Mouse (Mus musculus) liver, embryonic 12.5 days (tissue): ENCODE results near the gene Naa20. TPM values are rescaled to one million over a fixed set of nuclear protein-coding genes. Genes with fewer than 3 reads are reported as not detected.
"Not testable (repeated sequence)": the region's sequence is repeated elsewhere in the genome, so short reads cannot be mapped to it uniquely, and the experiment has no call there.

Experiments
- ATAC-seq: fragments of 200-750 bp; cut with Nextera tagmentation; 2 replicates; pipeline ENCODE4 v1.8.0; 2017; ENCODE audit warnings: moderate number of reproducible peaks, mild to moderate bottlenecking, moderate library complexity
- H3K27ac ChIP-seq: fragments of 300-500 bp; sonication (generic); 2 replicates; pipeline ENCODE4 v1.5.1; 2016; ENCODE audit warnings: mild to moderate bottlenecking
- H3K27me3 ChIP-seq: fragments of 300-500 bp; sonication (generic); replicated peaks from 2 replicates; pipeline ENCODE4 v1.6.1; 2016; ENCODE audit warnings: mild to moderate bottlenecking, moderate library complexity
- H3K36me3 ChIP-seq: fragments of 300-500 bp; sonication (generic); 2 replicates; pipeline ENCODE4 v1.6.1; 2016; ENCODE audit warnings: mild to moderate bottlenecking, moderate library complexity
- H3K4me1 ChIP-seq: fragments of 300-500 bp; sonication (generic); 2 replicates; pipeline ENCODE4 v1.6.1; 2016
- H3K4me2 ChIP-seq: fragments of 300-500 bp; sonication (generic); 2 replicates; pipeline ENCODE4 v1.6.1; 2016; ENCODE audit warnings: mild to moderate bottlenecking, moderate library complexity
- H3K4me3 ChIP-seq: fragments of 300-500 bp; sonication (generic); 2 replicates; pipeline ENCODE4 v1.5.1; 2016; ENCODE audit warnings: mild to moderate bottlenecking, moderate library complexity
- H3K9ac ChIP-seq: fragments of 300-500 bp; sonication (generic); 2 replicates; pipeline ENCODE4 v1.6.1; 2016; ENCODE audit warnings: mild to moderate bottlenecking, moderate library complexity
- H3K9me3 ChIP-seq: fragments of 300-500 bp; sonication (generic); replicated peaks from 2 replicates; pipeline ENCODE4 v1.6.1; 2016; ENCODE audit warnings: mild to moderate bottlenecking, moderate library complexity
- WGBS: fragments of 180-500 bp; shearing (Covaris S2); methylation state at CpG from one replicate; pipeline ENCODE4 v1.1.7; 2016; ENCODE audit not compliant: insufficient replicate concordance; 5-methylcytosine and 5-hydroxymethylcytosine counted together
- polyA plus RNA-seq: library from polyadenylated mRNA; unstranded; fragments of >200 nt; fragmentation: Nextera tagmentation; extraction: Ambion mirVana; gene quantifications from 2 replicates; pipeline ENCODE4 v1.2.1, GENCODE M21; 2016

Naa20 gene
- polyA plus RNA-seq, 1 experiment from 2014 or later = 92.8 TPM

DNA sequence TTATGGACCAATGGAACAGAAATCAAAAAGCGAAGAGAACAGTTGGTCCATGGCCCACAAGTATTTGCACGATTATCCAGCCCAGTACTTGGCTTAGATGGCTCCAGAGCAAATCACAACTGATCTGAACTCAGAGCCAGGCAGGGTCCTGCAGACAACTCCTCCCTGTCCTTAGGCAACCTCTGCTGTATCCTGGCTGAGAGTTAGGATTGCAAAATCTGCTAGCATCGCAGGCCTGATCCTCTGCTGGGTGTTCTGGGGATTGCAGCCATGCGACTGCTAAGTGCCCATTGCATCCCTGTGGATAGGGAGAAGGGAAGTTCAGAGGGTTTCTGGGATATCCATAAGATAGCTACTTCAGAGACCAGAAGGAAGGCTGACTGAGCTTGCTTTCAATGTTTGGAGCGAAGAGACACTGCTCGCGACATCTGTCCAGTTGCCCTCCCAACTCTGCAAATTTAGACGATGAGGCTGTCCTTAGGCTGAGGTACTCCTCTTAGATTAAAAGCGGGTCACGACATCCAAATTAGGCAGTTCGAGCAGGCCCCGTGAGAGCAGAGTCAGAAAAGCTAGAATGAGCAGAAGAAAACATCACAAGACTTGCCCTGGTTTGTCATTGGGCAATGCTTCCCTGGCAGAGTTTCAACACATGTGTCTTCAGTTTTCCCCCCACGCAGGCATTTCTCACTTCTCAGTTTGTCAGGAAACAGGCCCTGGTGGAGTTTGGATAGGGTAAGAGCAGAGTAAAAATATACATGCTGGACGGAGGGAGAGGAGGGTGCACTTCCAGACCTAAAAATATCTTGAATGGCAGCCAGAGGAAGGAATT lies 13.7 kb upstream of the Naa20 start:
- 45% methylated on average over 14 of the region's 14 CpGs for WGBS
- Histone ChIP-seq H3K36me3 (no peaks in the 10 kb centered on the region), H3K27me3 (no peaks in the 10 kb centered on the region), H3K9me3 (no peaks in the 10 kb centered on the region), H3K4me2 (no peak overlapping the region), H3K27ac (peak overlapping the region; percentile 61), H3K4me3 (no peak overlapping the region), H3K4me1 (peaks cover 15% of the 10 kb centered on the region), H3K9ac (no peak overlapping the region)
- ATAC-seq = peak; percentile 54

DNA sequence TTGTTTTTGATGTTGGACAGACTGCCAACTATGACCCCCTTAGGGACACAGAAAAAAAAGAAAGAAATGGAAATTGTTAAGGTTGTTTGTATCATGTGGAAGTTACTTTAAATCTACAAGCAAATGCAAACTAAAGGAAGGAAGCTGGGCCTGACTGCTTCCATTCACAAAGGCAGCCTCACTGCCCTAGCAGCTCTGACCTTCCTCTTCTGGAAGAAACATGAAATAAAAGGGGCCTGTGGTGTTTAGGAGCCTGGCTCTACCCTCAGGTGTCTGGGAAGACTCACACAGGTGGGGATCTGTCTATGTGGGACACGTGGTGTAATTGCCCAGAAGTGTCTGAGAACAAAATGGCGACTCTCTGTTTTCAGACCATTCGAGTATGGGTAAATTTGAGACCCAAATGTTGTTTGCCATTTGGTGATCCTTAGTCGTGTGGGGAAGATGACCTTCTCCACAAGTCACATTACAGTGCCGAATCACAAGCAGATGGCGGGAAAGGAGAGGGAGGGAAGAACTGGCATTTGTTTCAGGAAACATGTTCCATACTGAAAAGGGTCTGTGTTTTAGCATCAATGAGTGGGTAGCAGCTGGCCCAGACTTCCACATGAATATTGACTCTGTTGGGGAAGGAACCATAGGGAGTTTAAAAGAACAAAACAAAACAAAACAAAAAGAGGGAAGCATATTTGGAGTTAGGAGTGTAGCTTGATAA lies 13.0 kb upstream of the Naa20 start:
- ATAC-seq = no peak
- Histone ChIP-seq H3K27ac (peak overlapping the region; percentile 61), H3K9ac (no peak overlapping the region), H3K27me3 (no peaks in the 10 kb centered on the region), H3K4me3 (no peak overlapping the region), H3K4me2 (no peak overlapping the region), H3K9me3 (no peaks in the 10 kb centered on the region), H3K4me1 (peaks cover 9% of the 10 kb centered on the region), H3K36me3 (no peaks in the 10 kb centered on the region)
- WGBS = 61% methylated on average over 6 of the region's 6 CpGs

DNA sequence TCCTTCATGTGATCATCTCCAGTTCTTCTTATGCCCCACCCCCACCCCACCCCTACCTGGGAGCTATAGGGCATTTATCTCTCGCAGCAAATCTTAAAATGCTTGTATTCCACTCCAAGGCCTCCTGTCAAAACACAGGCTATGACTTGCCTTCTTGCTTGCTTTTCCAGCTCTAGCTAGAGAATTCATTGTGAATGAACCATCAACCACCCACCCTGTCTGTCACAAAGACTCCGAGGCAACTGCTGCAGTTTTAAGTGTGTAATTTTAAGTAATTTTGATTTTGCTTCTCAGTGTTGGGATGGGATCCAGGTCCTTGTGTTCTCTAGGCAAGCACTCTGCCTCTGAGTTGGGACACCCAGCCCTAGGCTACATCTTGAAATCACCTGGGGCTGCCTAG lies 11.3 kb upstream of the Naa20 start:
- no peak overlapping the region for H3K4me2 ChIP-seq
- no peak for ATAC-seq
- no peak overlapping the region for H3K4me3 ChIP-seq
- no peak overlapping the region for H3K27ac ChIP-seq
- no peaks in the 10 kb centered on the region for H3K9me3 ChIP-seq
- no peaks in the 10 kb centered on the region for H3K4me1 ChIP-seq
- no peaks in the 10 kb centered on the region for H3K27me3 ChIP-seq
- WGBS = 67% methylated on average over 2 of the region's 2 CpGs
- no peak overlapping the region for H3K9ac ChIP-seq
- no peaks in the 10 kb centered on the region for H3K36me3 ChIP-seq

DNA sequence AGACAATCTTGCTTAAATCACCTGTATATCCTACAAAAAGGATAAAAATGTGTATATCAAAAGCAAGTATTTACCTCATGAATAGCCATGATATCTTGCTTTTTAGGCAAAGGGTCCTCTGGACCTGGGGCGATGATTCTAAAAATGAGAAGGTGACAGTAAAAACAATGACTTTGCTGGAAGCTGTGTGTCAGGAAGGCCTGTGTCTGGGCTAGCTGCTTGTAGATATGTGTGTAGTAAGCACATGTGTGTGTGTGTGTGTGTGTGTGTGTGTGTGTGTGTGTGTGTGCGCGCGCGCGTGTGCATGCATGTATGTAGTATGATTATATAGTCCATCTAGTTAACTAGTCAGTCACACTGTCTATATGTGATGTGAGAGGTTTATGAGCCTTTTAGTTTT lies 8.1 kb upstream of the Naa20 start:
- WGBS = 88% methylated on average over 6 of the region's 6 CpGs
- no peak overlapping the region for H3K9ac ChIP-seq

DNA sequence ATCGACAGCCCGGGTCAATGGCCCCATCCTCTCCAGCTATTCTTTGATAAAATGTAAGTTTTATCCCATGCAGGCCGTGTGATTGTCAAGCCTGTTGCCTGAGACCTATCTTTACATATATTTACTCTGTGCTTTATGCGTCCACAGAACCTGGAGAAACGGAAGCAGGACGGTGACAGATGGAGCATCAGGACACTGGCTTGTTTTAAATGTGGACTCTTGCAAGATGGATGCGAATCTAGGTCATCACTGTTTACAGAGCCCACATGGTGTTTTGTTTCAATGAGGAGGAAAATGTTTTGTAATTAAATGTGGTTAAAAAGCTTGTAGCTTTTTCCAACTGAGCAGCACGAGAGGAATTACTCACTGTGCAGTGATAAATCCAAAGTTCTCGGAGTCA lies 3.8 kb upstream of the Naa20 start:
- Histone ChIP-seq H3K4me2 (no peak overlapping the region), H3K9ac (no peak overlapping the region), H3K27ac (no peak overlapping the region), H3K36me3 (no peaks in the 10 kb centered on the region), H3K9me3 (no peaks in the 10 kb centered on the region), H3K4me3 (no peak overlapping the region), H3K4me1 (peaks cover 3% of the 10 kb centered on the region; the same call in 1 of the 2 replicates), H3K27me3 (no peaks in the 10 kb centered on the region)
- 72% methylated on average over 9 of the region's 9 CpGs for WGBS
- no peak for ATAC-seq

More for the DNA sequence above, 8.1 kb upstream of the Naa20 start:
- Histone ChIP-seq H3K4me1 (no peaks in the 10 kb centered on the region), H3K36me3 (no peaks in the 10 kb centered on the region), H3K4me2 (no peak overlapping the region), H3K27ac (no peak overlapping the region), H3K9me3 (no peaks in the 10 kb centered on the region), H3K4me3 (no peak overlapping the region), H3K27me3 (no peaks in the 10 kb centered on the region)
- no peak for ATAC-seq

DNA sequence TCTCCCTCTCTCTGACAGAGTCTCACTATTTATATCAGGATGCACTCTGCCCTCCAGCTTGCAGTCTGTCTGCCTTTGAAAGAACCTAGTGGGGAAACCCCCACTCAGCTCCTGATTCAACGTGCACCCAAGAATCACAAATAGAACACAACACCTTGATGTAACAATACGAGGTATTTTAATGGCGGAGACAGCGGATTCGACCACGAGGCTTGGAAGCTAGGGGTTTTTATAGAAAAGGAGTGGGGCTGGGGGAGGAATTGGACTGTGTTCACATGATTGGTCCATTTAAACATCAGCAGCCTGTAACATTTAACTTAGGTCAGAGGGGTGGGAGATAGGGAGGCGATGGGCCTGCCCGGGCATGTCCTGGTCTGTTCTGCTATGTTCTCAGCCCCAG lies 1.6 kb upstream of the Naa20 start:
- H3K9ac ChIP-seq, H3K27me3 ChIP-seq, H3K4me2 ChIP-seq, H3K27ac ChIP-seq, H3K4me3 ChIP-seq, ATAC-seq, H3K9me3 ChIP-seq, H3K36me3 ChIP-seq: not testable (repeated sequence)
- H3K4me1 ChIP-seq = peaks cover 19% of the 10 kb centered on the region
- 70% methylated on average over 6 of the region's 8 CpGs for WGBS

DNA sequence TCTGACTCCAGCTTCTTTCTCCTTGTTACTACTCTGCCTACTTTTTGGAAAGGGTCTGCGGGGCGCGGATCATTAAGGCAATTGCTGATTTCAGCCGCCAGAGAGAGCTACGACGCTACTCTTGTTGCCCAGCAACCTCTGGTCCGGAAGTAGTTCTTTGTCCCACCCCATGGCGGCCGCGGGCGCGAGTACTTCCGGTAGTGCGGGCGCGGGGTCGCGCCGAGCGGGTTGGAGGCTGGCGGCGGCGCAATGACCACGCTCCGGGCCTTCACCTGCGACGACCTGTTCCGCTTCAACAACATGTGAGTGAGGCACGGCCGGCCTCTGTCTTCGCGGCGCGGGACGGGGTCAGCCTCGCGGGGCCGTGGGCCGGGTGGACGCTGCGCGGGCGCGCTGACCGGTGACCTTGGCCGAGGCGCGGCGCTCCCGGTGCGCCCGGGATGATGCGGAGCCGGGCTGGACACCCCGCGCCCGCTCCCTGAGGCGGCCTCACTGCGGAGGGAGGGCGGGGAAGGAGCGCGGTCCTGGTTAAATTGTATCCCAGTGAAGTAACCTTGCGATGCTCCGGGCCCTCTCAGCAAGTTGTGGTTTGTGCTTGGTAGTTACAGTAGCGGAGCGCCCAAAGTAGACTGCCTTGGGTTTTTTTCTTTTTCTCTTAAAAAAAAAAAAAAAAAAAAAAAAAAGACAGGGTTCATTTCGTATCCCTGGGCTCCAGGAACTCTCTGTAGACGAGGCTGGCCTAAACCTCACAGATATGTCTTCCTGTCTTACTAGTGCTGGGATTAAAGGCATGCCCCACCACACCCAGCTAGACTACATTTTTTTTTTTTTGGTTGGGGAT lies 1.4 kb downstream of the Naa20 start:
- Histone ChIP-seq H3K4me2 (peak overlapping the region; percentile 76), H3K9ac (peak overlapping the region; percentile 92), H3K4me3 (peak overlapping the region; percentile 92), H3K9me3 (no peaks in the 10 kb centered on the region), H3K27ac (peak overlapping the region; percentile 83), H3K36me3 (peaks cover 17% of the 10 kb centered on the region), H3K4me1 (peaks cover 20% of the 10 kb centered on the region), H3K27me3 (no peaks in the 10 kb centered on the region)
- peak; percentile 91 for ATAC-seq
- WGBS = 2% methylated on average over 68 of the region's 68 CpGs

DNA sequence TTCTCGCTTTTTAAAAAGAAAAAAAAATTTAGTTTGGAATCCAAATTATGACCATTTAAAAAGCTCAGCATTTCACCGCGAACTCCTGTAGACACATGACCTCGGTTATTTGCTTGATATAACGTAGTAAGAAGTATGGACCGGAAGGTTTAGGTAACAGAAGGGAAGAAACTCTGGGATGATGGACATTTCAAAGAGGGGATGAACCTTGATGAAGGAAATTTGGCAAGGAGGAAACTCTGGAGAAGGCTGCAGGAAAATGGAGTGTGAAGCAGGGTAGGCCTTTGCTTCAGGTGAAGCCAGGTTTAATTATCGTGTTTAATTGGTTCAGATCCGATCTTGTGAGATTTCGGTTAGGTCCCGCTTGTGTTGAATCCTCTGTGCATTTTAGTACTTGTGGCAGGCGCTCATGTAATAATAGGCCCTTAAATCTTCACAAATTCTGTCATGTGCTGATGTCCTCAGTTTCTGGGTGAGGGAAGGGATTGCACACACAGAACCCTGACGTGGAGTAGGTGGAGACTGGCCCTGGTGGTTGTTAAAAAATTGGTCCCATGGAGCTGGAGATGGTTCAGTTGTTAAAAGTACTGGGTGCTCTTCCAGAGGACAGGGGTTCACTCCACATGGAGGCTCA lies 2.2 kb downstream of the Naa20 start:
- peak overlapping the region; percentile 92 for H3K9ac ChIP-seq
- H3K9me3 ChIP-seq = no peaks in the 10 kb centered on the region
- no peak for ATAC-seq
- no peaks in the 10 kb centered on the region for H3K27me3 ChIP-seq
- peak overlapping the region; percentile 76 for H3K4me2 ChIP-seq
- peaks cover 20% of the 10 kb centered on the region for H3K4me1 ChIP-seq
- peak overlapping the region; percentile 25; the same call in 1 of the 2 replicates for H3K27ac ChIP-seq
- peaks cover 22% of the 10 kb centered on the region for H3K36me3 ChIP-seq
- H3K4me3 ChIP-seq = peak overlapping the region; percentile 92
- 25% methylated on average over 12 of the region's 12 CpGs for WGBS

DNA sequence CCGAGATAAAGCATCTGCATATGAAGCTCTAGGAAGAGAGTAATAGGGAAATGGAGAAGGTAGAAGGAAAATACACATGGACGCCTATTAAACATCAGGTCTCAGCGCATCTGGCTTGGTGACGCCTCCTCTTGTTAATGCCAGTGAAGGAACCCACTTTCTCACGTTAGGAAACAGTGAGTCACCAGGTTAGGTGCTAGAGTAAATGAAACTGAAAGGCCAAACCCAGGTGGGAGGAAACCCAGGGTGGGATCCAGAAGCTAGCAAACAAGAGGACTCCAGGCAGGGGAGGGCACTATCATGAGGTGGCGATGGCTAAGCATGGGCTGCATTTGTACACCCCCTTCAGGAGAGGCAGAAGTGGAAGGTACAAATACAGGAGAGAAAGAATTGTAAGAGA lies 3.3 kb downstream of the Naa20 start:
- H3K4me2 ChIP-seq = peak overlapping the region; percentile 76
- no peak overlapping the region for H3K9ac ChIP-seq
- WGBS = 70% methylated on average over 6 of the region's 6 CpGs
- no peak overlapping the region for H3K27ac ChIP-seq
- H3K4me3 ChIP-seq = no peak overlapping the region
- no peaks in the 10 kb centered on the region for H3K9me3 ChIP-seq
- peaks cover 31% of the 10 kb centered on the region for H3K36me3 ChIP-seq
- peaks cover 20% of the 10 kb centered on the region for H3K4me1 ChIP-seq
- no peak for ATAC-seq
- H3K27me3 ChIP-seq = no peaks in the 10 kb centered on the region

DNA sequence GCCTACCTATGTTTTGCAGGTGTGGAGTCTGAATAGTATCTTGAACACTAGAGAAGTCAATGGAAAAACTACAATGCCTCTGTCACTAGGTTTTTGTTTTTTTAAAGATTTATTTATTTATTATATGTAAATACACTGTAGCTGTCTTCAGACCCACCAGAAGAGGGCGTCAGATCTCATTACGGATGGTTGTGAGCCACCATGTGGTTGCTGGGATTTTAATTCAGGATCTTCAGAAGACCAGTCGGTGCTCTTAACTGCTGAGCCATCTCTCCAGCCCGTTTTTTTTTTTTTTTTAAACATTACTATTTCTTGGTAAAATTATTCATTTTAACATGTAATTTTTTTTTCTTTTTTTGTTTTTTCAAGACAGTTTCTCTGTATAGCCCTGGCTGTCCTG lies 4.0 kb downstream of the Naa20 start:
- H3K4me1 ChIP-seq = peaks cover 20% of the 10 kb centered on the region
- not testable (repeated sequence) for H3K9me3 ChIP-seq, H3K27ac ChIP-seq, H3K4me3 ChIP-seq, H3K27me3 ChIP-seq, H3K9ac ChIP-seq, H3K4me2 ChIP-seq, ATAC-seq
- peaks cover 39% of the 10 kb centered on the region for H3K36me3 ChIP-seq
- 22% methylated on average over 4 of the region's 4 CpGs for WGBS

DNA sequence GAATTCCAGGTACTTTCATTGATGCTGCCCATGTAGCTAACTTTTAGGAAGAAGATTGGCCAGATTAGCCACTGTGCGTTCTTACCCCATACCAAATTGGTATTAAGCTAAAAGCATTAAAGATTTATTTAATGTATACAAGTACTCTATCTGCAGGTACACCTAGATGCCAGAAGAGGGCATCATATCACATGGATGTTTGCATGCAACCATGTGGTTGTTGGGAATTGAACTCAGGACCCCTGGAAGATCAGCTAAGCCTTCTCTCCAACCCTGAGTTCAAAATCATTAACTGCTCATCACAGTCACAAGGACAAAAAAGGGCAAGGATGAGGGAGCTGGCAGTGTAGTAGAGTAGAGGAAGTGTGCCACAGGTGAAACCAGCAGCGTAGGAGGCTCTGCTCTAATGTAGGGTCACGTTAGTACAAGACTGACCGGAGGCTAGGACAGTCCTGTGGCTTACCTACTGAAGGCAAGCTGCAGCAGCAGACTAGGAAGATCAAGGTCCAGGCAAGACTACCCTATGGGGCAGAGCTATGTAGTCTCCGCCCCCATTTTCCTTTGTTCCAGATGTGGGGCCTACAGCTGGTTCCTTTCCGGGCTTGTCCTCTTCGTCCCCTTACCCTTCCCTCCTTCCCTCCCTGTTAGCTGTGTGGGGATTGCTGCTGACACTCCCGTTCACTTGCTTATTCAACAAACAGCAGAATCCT lies 19.2 kb downstream of the Naa20 start:
- Histone ChIP-seq H3K4me3 (no peak overlapping the region), H3K27ac (no peak overlapping the region), H3K9ac (no peak overlapping the region), H3K4me2 (no peak overlapping the region), H3K36me3 (peaks cover 97% of the 10 kb centered on the region), H3K9me3 (no peaks in the 10 kb centered on the region), H3K4me1 (no peaks in the 10 kb centered on the region), H3K27me3 (no peaks in the 10 kb centered on the region)
- WGBS = 83% methylated on average over 8 of the region's 8 CpGs
- peak; percentile 30; the same call in 1 of the 2 replicates for ATAC-seq
